ENCODE assay signal across 8 mouse cellular contexts in the genomic region with DNA sequence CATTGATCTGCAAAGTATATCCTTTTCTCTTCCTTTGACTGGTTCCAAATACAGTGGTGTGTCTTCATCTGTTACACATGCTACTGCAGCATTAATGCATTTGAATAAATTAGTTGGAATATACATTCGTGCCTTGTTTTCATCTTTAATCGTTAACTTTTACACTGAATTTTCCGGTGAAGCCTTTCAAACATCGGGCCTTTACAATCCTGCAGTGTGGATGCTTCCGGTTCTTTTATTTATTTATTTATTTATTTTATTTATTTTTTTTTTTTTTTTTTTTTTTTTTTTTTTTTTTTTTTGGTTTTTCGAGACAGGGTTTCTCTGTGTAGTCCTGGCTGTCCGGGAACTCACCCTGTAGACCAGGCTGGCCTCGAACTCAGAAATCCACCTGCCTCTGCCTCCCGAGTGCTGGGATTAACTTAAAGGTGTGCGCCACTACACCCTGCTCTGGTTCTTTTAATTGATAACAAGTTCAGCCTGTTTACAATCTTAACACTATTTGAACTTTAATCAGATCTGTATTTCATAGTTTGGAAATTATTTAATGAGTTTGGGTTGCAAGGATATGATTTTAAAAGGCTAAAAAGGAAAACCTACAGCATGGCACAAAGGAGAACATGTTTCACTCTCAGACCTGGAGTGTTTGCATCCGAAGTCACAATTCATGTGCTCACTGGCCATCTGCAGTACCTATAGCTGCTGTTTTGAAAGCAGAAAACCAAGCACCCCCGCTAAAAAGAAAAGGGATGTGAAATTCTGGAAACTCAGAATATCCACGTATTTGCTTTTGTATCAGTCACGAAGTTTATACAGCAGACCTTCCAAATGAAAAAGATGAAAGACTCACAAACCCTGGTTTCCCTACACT. TPM values are rescaled to one million over a fixed set of nuclear protein-coding genes. Genes with fewer than 3 reads are reported as not detected.
A peak's percentile ranks its signal among the peaks of the same experiment; 100 is the strongest.
DNase-seq lines count a peak whose midpoint lies in the region; ATAC-seq and TF ChIP-seq lines count a peak whose summit lies in the region.

No protein-coding gene starts in this region.

- intact Hi-C loops in left cerebral cortex, postnatal 4 days (cut with DNase I), result no loop called here
- intact Hi-C loops in left cerebral cortex, postnatal 25 days (cut with DNase I), result loop anchor here (2.0 to 10.0 kb wide), 3 partner anchors 23 to 491 kb away; partner anchors contain the start of genes Bnip2 and Rnf111

- H3K9ac ChIP-seq in ES-E14 (ENCODE audit: insufficient read depth, low read depth, low read length, poor library complexity, severe bottlenecking), result no peak overlapping the region; the same call in 1 of the 2 replicates
- H3K9ac ChIP-seq in heart, embryonic 16.5 days (ENCODE audit: low read length), result peak overlapping the region; percentile 96

- H3K4me1 ChIP-seq in heart, embryonic 10.5 days, result peaks cover 16% of the 10 kb centered on the region
- H3K4me1 ChIP-seq in ES-E14 (ENCODE audit: control insufficient read depth in 2 of 2, insufficient read depth in 2 of 2, low read length in 2 of 2, poor library complexity in 1 of 2), result no peaks in the 10 kb centered on the region; a peak in 3 of 4 replicates
- H3K4me1 ChIP-seq in heart, embryonic 16.5 days (ENCODE audit: control insufficient read depth, insufficient read depth, low read length), result peaks cover 13% of the 10 kb centered on the region

- H3K9me3 ChIP-seq in heart, embryonic 10.5 days, result no peaks in the 10 kb centered on the region
- no peaks in the 10 kb centered on the region for H3K9me3 ChIP-seq in ES-E14 (ENCODE audit: control insufficient read depth, insufficient read depth, low read depth, low read length)
- H3K9me3 ChIP-seq in heart, embryonic 16.5 days (replicated peaks; ENCODE audit: control insufficient read depth, low read length), result no peaks in the 10 kb centered on the region

- peak overlapping the region; percentile 57 for H3K4me2 ChIP-seq in heart, embryonic 16.5 days (ENCODE audit: low read depth, low read length)

- peaks cover 34% of the 10 kb centered on the region for H3K36me3 ChIP-seq in heart, embryonic 10.5 days
- H3K36me3 ChIP-seq in ES-E14 (ENCODE audit: control insufficient read depth, insufficient read depth, low read length, poor library complexity, severe bottlenecking) (peaks cover 10% of the 10 kb centered on the region; the same call in 1 of the 2 replicates), macrophage (ENCODE audit: inconsistent target) (peaks cover 14% of the 10 kb centered on the region; the same call in 1 of the 2 replicates)
- H3K36me3 ChIP-seq in heart, embryonic 16.5 days (ENCODE audit: control insufficient read depth, insufficient read depth), result peaks cover 15% of the 10 kb centered on the region

- H3K27ac ChIP-seq in heart, embryonic 10.5 days, result peak overlapping the region; percentile 96
- H3K27ac ChIP-seq in ES-E14 (ENCODE audit: insufficient read depth, low read depth, low read length, poor library complexity, severe bottlenecking) (no peak overlapping the region; the same call in 1 of the 2 replicates), macrophage (peak overlapping the region; percentile 19)
- peak overlapping the region; percentile 92 for H3K27ac ChIP-seq in heart, embryonic 16.5 days (ENCODE audit: low read length)

- no peak for DNase-seq in heart, embryonic 10.5 days (ENCODE audit: low spot score)
- no peak for DNase-seq in heart, postnatal 4 days
- no peak for DNase-seq in ES-E14 (ENCODE audit: low read depth, low spot score)
- no peak for DNase-seq in left cerebral cortex, postnatal 4 days
- DNase-seq in left cerebral cortex, postnatal 25 days (ENCODE audit: low spot score in 2 of 2), result no peak
- DNase-seq in ovary, postnatal 10 days (ENCODE audit: low spot score), result no peak

- H3K27me3 ChIP-seq in heart, embryonic 10.5 days (ENCODE audit: insufficient read depth, poor library complexity, severe bottlenecking), result no peaks in the 10 kb centered on the region
- no peaks in the 10 kb centered on the region for H3K27me3 ChIP-seq in heart, embryonic 16.5 days (ENCODE audit: control insufficient read depth, insufficient read depth, low read length)

- peaks cover 43% of the 10 kb centered on the region for H3K79me2 ChIP-seq in macrophage (ENCODE audit: inconsistent target)

- H3K4me3 ChIP-seq in heart, embryonic 10.5 days, result peak overlapping the region; percentile 92
- H3K4me3 ChIP-seq in ES-E14 (ENCODE audit: insufficient read depth in 1 of 2, low read depth in 1 of 2, low read length in 2 of 2, poor library complexity in 1 of 2, severe bottlenecking in 1 of 2), result peak overlapping the region in 1 of 2 experiments; percentile 86; a peak in 3 of 4 replicates
- peak overlapping the region; percentile 97 for H3K4me3 ChIP-seq in heart, embryonic 16.5 days (ENCODE audit: low read length)
- H3K4me3 ChIP-seq in macrophage (ENCODE audit: inconsistent target), result peak overlapping the region; percentile 18; the same call in 1 of the 2 replicates

- 62% methylated on average over 14 of the region's 14 CpGs for WGBS in heart, embryonic 10.5 days
- WGBS in heart, embryonic 16.5 days, result 58% methylated on average over 12 of the region's 14 CpGs
- WGBS in macrophage (ENCODE audit: missing documents), result 60% methylated on average over 12 of the region's 14 CpGs

- no peak for ATAC-seq in heart, embryonic 16.5 days (replicated peaks; ENCODE audit: extremely low read depth, insufficient read depth, low FRiP score)

- in situ Hi-C loops in ES-E14 (cut with MboI; ENCODE audit: low sequenced_read_pairs in 2 of 2, unreplicated experiment in 2 of 2), result no loop called here

TF ChIP-seq in ES-E14, 5 proteins besides CTCF, POLR2A, EP300 and RAD21:
- peak; percentile 94 for TF ChIP-seq ZNF384 (IDR thresholded peaks at IDR 0.05; ENCODE audit: low read depth, low read length)
- TF ChIP-seq HCFC1 (IDR thresholded peaks at IDR 0.05; ENCODE audit: borderline replicate concordance, insufficient read depth, low read length), result no peak

RNA-seq across cellular contexts. Expression of gene Gtf2a2, which starts 0.6 kb away (rescaled TPM):
- 170 and 182 TPM in 2 replicates for polyA plus RNA-seq in heart, embryonic 10.5 days (2016; fragmentation: Nextera tagmentation; extraction: Ambion mirVana)
- total RNA-seq in heart, postnatal 4 days (2021), result 10 to 100 TPM; 88.0 to 93.6 TPM
- total RNA-seq in ES-E14 (2012; rRNA removed), result 42.8 and 70.9 TPM in 2 replicates
- 168 and 183 TPM in 2 replicates for polyA plus RNA-seq in heart, embryonic 16.5 days (2015; fragmentation: Nextera tagmentation; extraction: Ambion mirVana)
- total RNA-seq in macrophage (2018; cell fraction: chromatin; rRNA removed), result 100 to 1,000 TPM in 15 of 26 experiments, 10 to 100 TPM in 11; 45.5 to 199 (median 114) TPM
- total RNA-seq in macrophage (2018; cell fraction: cytosol; rRNA removed), result 10 to 100 TPM; 19.8 to 39.3 (median 29.5) TPM
- 100 to 1,000 TPM in 7 of 26 experiments, 10 to 100 TPM in 19; 58.4 to 165 (median 76.7) TPM for total RNA-seq in macrophage (2018; cell fraction: nucleus; rRNA removed)
- polyA plus RNA-seq in macrophage (2018), result 35.0 to 52.9 TPM (median 40.1 TPM) in 3 replicates
- 10 to 100 TPM; 88.7 to 91.6 TPM for total RNA-seq in left cerebral cortex, postnatal 4 days (2021)
- 10 to 100 TPM; 55.0 to 61.3 TPM for total RNA-seq in left cerebral cortex, postnatal 25 days (2021)

RNA-seq across cellular contexts. Expression of gene Bnip2, which starts 22.5 kb away (rescaled TPM):
- polyA plus RNA-seq in heart, embryonic 10.5 days (2016; fragmentation: Nextera tagmentation; extraction: Ambion mirVana), result 128 and 132 TPM in 2 replicates
- total RNA-seq in heart, postnatal 4 days (2021), result 100 to 1,000 TPM; 105 to 107 TPM
- total RNA-seq in ES-E14 (2012; rRNA removed), result 63.6 and 68.9 TPM in 2 replicates
- 120 and 129 TPM in 2 replicates for polyA plus RNA-seq in heart, embryonic 16.5 days (2015; fragmentation: Nextera tagmentation; extraction: Ambion mirVana)
- total RNA-seq in macrophage (2018; cell fraction: chromatin; rRNA removed), result 100 to 1,000 TPM; 171 to 445 (median 317) TPM
- 100 to 1,000 TPM; 107 to 183 (median 142) TPM for total RNA-seq in macrophage (2018; cell fraction: cytosol; rRNA removed)
- 100 to 1,000 TPM; 158 to 335 (median 244) TPM for total RNA-seq in macrophage (2018; cell fraction: nucleus; rRNA removed)
- polyA plus RNA-seq in macrophage (2018), result 124 to 188 TPM (median 130 TPM) in 3 replicates
- total RNA-seq in left cerebral cortex, postnatal 4 days (2021), result 10 to 100 TPM; 64.0 to 67.1 TPM
- 10 to 100 TPM; 34.6 to 42.7 TPM for total RNA-seq in left cerebral cortex, postnatal 25 days (2021)

RNA-seq across cellular contexts. Expression of gene Gcnt3, which starts 26.1 kb away (rescaled TPM):
- polyA plus RNA-seq in heart, embryonic 10.5 days (2016; fragmentation: Nextera tagmentation; extraction: Ambion mirVana), result not detected in 2 replicates
- total RNA-seq in heart, postnatal 4 days (2021), result not detected
- 1.1 and 1.3 TPM in 2 replicates for total RNA-seq in ES-E14 (2012; rRNA removed)
- 0.11 TPM in 1 of 2 replicates, not detected in the other for polyA plus RNA-seq in heart, embryonic 16.5 days (2015; fragmentation: Nextera tagmentation; extraction: Ambion mirVana)
- not detected for total RNA-seq in macrophage (2018; cell fraction: chromatin; rRNA removed)
- not detected for total RNA-seq in macrophage (2018; cell fraction: cytosol; rRNA removed)
- total RNA-seq in macrophage (2018; cell fraction: nucleus; rRNA removed), result not detected
- not detected in 3 replicates for polyA plus RNA-seq in macrophage (2018)
- total RNA-seq in left cerebral cortex, postnatal 4 days (2021), result not detected
- total RNA-seq in left cerebral cortex, postnatal 25 days (2021), result not detected
